Mouse (Mus musculus): ENCODE results near the gene Nudt4. TPM values are rescaled to one million over a fixed set of nuclear protein-coding genes. Genes with fewer than 3 reads are reported as not detected.

The Nudt4 gene
- total and polyA plus RNA-seq, 2 experiments from 2014 or later, result 74.5 to 81.3 TPM

- WGBS, result 89% methylated on average over 3 of the region's 3 CpGs
- no peaks in the 10 kb centered on the region for H3K27me3 ChIP-seq (ENCODE audit: control insufficient read depth, insufficient read depth, low read length)
- peaks cover 4% of the 10 kb centered on the region for H3K4me1 ChIP-seq (ENCODE audit: control insufficient read depth, insufficient read depth)
- no peaks in the 10 kb centered on the region for H3K9me3 ChIP-seq (replicated peaks; ENCODE audit: control insufficient read depth, low read length)
- no peak overlapping the region for H3K4me2 ChIP-seq (ENCODE audit: low read depth, low read length)
- ATAC-seq (ENCODE audit: insufficient read depth, low read depth), result no peak
- H3K4me3 ChIP-seq (ENCODE audit: low read depth, low read length), result no peak overlapping the region
- no peak for TF ChIP-seq EP300 (IDR thresholded peaks at IDR 0.05; ENCODE audit: low read depth)
- no peak for TF ChIP-seq CTCF (IDR thresholded peaks at IDR 0.05; ENCODE audit: low read depth)
- no peak for DNase-seq (ENCODE audit: low spot score)
- H3K9ac ChIP-seq (replicated peaks; ENCODE audit: low read depth, low read length), result no peak overlapping the region
- no peaks in the 10 kb centered on the region for H3K36me3 ChIP-seq (replicated peaks; ENCODE audit: control insufficient read depth, insufficient read depth, low read length)
- no peak overlapping the region for H3K27ac ChIP-seq (ENCODE audit: low read depth)
Measured at GRCm38 (mm10) chr10:95566786-95567185, 2.8 kb upstream of the Nudt4 start.

- Histone ChIP-seq H3K4me1 (ENCODE audit: control insufficient read depth, insufficient read depth) (peaks cover 6% of the 10 kb centered on the region), H3K27ac (ENCODE audit: low read depth) (no peak overlapping the region), H3K9me3 (replicated peaks; ENCODE audit: control insufficient read depth, low read length) (no peaks in the 10 kb centered on the region), H3K36me3 (replicated peaks; ENCODE audit: control insufficient read depth, insufficient read depth, low read length) (no peaks in the 10 kb centered on the region), H3K4me2 (ENCODE audit: low read depth, low read length) (no peak overlapping the region), H3K9ac (replicated peaks; ENCODE audit: low read depth, low read length) (no peak overlapping the region), H3K27me3 (ENCODE audit: control insufficient read depth, insufficient read depth, low read length) (no peaks in the 10 kb centered on the region), H3K4me3 (ENCODE audit: low read depth, low read length) (no peak overlapping the region)
- DNase-seq (ENCODE audit: low spot score) (no peak), ATAC-seq (ENCODE audit: insufficient read depth, low read depth) (no peak)
- 41% methylated on average over 14 of the region's 14 CpGs for WGBS
- TF ChIP-seq EP300 (IDR thresholded peaks at IDR 0.05; ENCODE audit: low read depth) (no peak), CTCF (IDR thresholded peaks at IDR 0.05; ENCODE audit: low read depth) (no peak)
Measured at GRCm38 (mm10) chr10:95565156-95565854, 1.4 kb upstream of the Nudt4 start.

GRCm38 (mm10) chr10:95562859-95563841 is 796 bp downstream of the Nudt4 start:
- ATAC-seq (ENCODE audit: insufficient read depth, low read depth) (peak; percentile 47), DNase-seq (ENCODE audit: low spot score) (peak; percentile 41)
- TF ChIP-seq EP300 (IDR thresholded peaks at IDR 0.05; ENCODE audit: low read depth) (no peak), CTCF (IDR thresholded peaks at IDR 0.05; ENCODE audit: low read depth) (no peak)
- Histone ChIP-seq H3K27me3 (ENCODE audit: control insufficient read depth, insufficient read depth, low read length) (no peaks in the 10 kb centered on the region), H3K27ac (ENCODE audit: low read depth) (peak overlapping the region; percentile 94), H3K4me1 (ENCODE audit: control insufficient read depth, insufficient read depth) (peaks cover 13% of the 10 kb centered on the region), H3K36me3 (replicated peaks; ENCODE audit: control insufficient read depth, insufficient read depth, low read length) (no peaks in the 10 kb centered on the region), H3K9me3 (replicated peaks; ENCODE audit: control insufficient read depth, low read length) (no peaks in the 10 kb centered on the region), H3K9ac (replicated peaks; ENCODE audit: low read depth, low read length) (peak overlapping the region; percentile 94), H3K4me2 (ENCODE audit: low read depth, low read length) (peak overlapping the region; percentile 73), H3K4me3 (ENCODE audit: low read depth, low read length) (peak overlapping the region; percentile 94)
- WGBS, result under 1% methylated on average over 62 of the region's 65 CpGs

GRCm38 (mm10) chr10:95562395-95562794 is 1.6 kb downstream of the Nudt4 start:
- WGBS, result 6% methylated on average over 8 of the region's 8 CpGs
- DNase-seq (ENCODE audit: low spot score), result no peak

GRCm38 (mm10) chr10:95561616-95562015 is 2.3 kb downstream of the Nudt4 start:
- WGBS, result 21% methylated on average over 7 of the region's 7 CpGs
- DNase-seq (ENCODE audit: low spot score), result no peak
- TF ChIP-seq EP300 (IDR thresholded peaks at IDR 0.05; ENCODE audit: low read depth) (no peak), CTCF (IDR thresholded peaks at IDR 0.05; ENCODE audit: low read depth) (no peak)
- peak overlapping the region; percentile 94; the same call in 1 of the 2 replicates for H3K9ac ChIP-seq (replicated peaks; ENCODE audit: low read depth, low read length)
- 0 out of 2 replicates have a peak, but pooled peaks cover 5% of the 10 kb centered on the region for H3K36me3 ChIP-seq (replicated peaks; ENCODE audit: control insufficient read depth, insufficient read depth, low read length)
- peak overlapping the region; percentile 32 for H3K27ac ChIP-seq (ENCODE audit: low read depth)
- peaks cover 13% of the 10 kb centered on the region for H3K4me1 ChIP-seq (ENCODE audit: control insufficient read depth, insufficient read depth)
- no peaks in the 10 kb centered on the region for H3K27me3 ChIP-seq (ENCODE audit: control insufficient read depth, insufficient read depth, low read length)
- H3K4me3 ChIP-seq (ENCODE audit: low read depth, low read length), result peak overlapping the region; percentile 94
- peak overlapping the region; percentile 73 for H3K4me2 ChIP-seq (ENCODE audit: low read depth, low read length)
- no peaks in the 10 kb centered on the region for H3K9me3 ChIP-seq (replicated peaks; ENCODE audit: control insufficient read depth, low read length)
- no peak for ATAC-seq (ENCODE audit: insufficient read depth, low read depth)

More at GRCm38 (mm10) chr10:95562395-95562794, 1.6 kb downstream of the Nudt4 start:
- no peaks in the 10 kb centered on the region for H3K27me3 ChIP-seq (ENCODE audit: control insufficient read depth, insufficient read depth, low read length)
- ATAC-seq (ENCODE audit: insufficient read depth, low read depth), result no peak
- H3K27ac ChIP-seq (ENCODE audit: low read depth), result peak overlapping the region; percentile 94
- peaks cover 13% of the 10 kb centered on the region for H3K4me1 ChIP-seq (ENCODE audit: control insufficient read depth, insufficient read depth)
- TF ChIP-seq EP300 (IDR thresholded peaks at IDR 0.05; ENCODE audit: low read depth) (no peak), CTCF (IDR thresholded peaks at IDR 0.05; ENCODE audit: low read depth) (no peak)
- peak overlapping the region; percentile 94 for H3K9ac ChIP-seq (replicated peaks; ENCODE audit: low read depth, low read length)
- H3K9me3 ChIP-seq (replicated peaks; ENCODE audit: control insufficient read depth, low read length), result no peaks in the 10 kb centered on the region
- peak overlapping the region; percentile 94 for H3K4me3 ChIP-seq (ENCODE audit: low read depth, low read length)
- H3K4me2 ChIP-seq (ENCODE audit: low read depth, low read length), result peak overlapping the region; percentile 73
- 0 out of 2 replicates have a peak, but pooled peaks cover 5% of the 10 kb centered on the region for H3K36me3 ChIP-seq (replicated peaks; ENCODE audit: control insufficient read depth, insufficient read depth, low read length)

Measured in heart, postnatal 0 days (tissue).